Mouse (Mus musculus): ENCODE measurements around the gene Rin2.

The Rin2 gene

GRCm38 (mm10) chr2:145675142-145675755 is at the start of gene Rin2:
TSS of gene Rin2 (plus strand) at chr2:145675215.
- peak; percentile 37 for DNase-seq (ENCODE audit: extremely low spot score, low read depth, low spot score)

DNA sequence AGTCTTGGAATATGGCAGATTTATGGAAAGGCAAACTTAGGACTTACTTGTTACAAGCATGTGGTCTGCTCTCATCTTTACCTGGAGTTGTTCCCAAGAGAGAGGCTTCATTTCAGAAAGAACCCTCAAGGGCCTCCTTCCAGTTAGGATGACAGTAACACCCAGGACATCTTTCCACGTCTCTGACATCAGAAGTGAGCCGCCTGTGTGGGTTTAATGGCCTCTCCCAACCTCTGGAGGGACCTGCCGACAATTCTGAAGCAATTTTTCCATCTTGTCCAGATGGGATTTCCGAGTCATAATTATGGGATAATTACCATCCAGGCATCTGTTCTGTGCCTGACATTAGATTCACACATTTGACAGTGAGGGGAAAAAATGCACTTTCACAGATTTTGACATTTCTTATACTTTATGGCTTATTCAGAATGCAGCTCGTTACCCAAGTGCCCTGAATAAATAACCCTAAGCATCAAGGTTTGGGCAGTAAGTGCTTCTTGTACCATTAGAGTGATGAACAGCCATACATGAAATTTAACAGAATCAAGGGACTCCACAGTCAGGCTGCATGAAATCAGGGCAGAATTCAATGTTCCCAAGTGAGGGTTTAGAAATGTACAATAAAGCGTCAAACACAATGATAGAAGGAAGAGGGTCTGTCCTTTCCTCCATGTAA is 43.8 kb upstream of the Rin2 start:
- no peak for DNase-seq (ENCODE audit: extremely low spot score, low read depth, low spot score)

- no peak for DNase-seq (ENCODE audit: extremely low spot score, low read depth, low spot score)
Measured at GRCm38 (mm10) chr2:145631799-145632174, 43.2 kb upstream of the Rin2 start.

DNA sequence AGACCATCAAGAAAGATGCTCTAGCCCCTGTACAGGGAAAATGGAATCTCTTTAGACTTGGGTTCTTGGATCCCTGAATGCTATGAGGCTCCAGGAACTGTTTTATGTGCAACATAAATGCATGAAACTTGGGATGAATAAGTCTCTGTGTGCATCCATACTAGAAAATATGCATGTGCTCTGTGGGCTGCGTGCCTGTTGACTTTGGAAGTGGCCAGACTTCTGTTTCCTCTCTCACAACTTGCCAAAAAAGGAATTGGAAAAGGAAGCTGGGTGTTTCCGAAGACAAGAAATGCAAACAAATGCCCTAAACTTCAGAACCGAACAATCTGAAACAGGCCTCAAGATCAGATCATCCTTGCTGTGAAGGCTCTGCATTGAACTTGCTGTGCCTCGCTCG is 41.2 kb upstream of the Rin2 start:
- DNase-seq (ENCODE audit: extremely low spot score, low read depth, low spot score): no peak

DNA sequence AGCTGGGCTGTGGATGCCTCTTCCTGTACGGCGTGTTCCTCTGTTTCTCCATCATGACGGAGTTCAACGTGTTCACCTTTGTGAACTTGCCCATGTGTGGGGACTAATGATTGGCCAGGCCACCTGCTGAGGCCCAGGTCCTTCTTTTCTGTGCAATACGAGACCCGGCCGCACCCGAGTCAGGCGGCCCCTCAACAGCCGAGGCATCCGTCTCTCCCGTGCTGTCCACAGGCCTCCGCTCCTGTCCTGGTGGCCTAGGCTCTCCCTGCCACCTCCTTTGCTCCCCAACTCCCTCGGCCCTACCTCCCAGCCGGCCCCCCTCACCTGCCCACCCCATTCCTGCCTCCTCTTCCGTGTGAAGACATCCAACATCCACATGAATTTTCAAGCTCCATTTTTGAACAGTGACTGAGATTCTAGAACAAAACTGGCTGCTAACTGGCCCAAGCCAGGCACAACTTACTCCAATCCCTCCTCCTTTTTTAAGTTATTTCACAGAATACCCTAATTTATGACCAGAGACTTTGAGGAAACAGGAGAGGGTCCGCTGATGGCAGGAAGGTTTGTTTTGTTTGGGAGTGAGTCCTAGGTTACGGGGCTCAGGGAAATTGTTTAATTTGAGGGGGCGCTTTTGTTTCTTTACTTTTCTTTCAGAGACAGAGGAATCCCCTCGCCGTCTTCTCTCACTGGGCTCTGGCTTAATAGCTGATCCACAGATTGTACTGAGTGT is 34.6 kb upstream of the Rin2 start:
- no peak for DNase-seq (ENCODE audit: extremely low spot score, low read depth, low spot score)

DNA sequence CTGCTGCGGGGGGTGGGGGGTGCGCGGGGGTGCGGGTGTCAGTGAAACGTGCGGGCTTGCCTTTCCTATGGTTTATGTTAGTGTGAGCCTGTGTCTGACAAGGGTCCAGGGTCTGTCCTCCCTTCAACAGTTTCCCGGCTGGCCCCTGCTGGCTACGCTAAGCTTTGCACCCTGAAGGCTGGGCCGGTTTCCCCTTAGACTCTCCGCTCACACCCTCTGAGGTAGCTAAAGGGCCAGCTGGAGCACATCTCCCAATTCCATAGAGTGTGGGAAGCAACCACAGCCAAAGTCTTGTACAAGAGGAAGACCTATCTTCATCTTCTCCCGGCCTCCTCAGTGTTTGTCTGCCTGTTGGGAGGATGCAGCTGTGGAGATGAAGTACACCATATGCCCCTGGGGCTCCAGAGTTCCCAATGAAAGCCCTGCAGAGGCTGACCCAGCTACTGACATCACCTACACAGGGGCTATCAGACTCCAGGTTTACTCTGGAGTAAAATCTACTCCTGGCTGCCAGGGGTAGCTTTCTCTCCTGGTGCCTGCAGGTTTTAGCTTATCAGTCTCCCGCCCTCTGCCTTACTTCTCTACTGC is 19.5 kb upstream of the Rin2 start:
- no peak for DNase-seq (ENCODE audit: extremely low spot score, low read depth, low spot score)

DNA sequence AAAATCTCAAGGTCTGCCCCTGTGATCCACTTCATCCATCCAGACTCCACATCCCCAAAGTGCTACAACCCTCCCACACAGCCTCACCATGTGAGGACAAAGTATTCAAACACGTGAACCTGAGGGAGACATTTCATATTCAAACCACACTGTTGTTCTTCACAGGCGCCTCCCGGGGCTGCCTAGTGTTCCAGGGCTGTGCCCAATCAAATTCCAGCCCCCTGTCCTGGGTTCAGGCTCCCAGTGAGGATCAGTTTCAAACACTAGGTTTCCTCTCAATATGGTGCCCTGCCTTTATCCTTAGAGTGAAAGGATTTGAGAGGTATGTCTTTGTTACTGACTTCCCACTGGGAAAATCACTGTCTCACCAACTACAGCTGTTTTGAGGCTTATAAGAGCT is 18.9 kb upstream of the Rin2 start:
- no peak for DNase-seq (ENCODE audit: extremely low spot score, low read depth, low spot score)

GRCm38 (mm10) chr2:145656716-145657115 is 18.3 kb upstream of the Rin2 start:
- DNase-seq (ENCODE audit: extremely low spot score, low read depth, low spot score): no peak

GRCm38 (mm10) chr2:145661242-145661641 is 13.8 kb upstream of the Rin2 start:
- DNase-seq (ENCODE audit: extremely low spot score, low read depth, low spot score): no peak

DNA sequence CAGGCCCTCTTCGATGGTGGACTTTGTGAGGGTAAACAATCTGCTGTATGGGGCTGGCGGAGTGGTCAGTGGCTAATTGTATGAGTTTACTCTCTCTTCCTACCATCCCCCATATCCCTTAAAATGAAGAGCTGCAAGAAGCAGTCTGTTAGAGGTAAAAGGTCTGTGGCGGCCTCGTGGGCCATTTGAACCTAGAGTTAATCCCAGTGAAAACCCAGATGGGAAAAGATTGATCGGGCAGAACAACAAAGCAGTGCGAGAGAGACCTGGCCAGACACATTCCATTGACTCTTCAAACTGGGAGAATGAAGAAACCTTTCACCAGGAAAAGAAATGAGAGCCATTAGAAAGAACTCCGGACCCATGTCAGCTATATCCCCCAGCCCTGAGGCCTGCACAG is 11.1 kb upstream of the Rin2 start:
- DNase-seq (ENCODE audit: extremely low spot score, low read depth, low spot score): no peak

GRCm38 (mm10) chr2:145664311-145664710 is 10.7 kb upstream of the Rin2 start:
- no peak for DNase-seq (ENCODE audit: extremely low spot score, low read depth, low spot score)

DNA sequence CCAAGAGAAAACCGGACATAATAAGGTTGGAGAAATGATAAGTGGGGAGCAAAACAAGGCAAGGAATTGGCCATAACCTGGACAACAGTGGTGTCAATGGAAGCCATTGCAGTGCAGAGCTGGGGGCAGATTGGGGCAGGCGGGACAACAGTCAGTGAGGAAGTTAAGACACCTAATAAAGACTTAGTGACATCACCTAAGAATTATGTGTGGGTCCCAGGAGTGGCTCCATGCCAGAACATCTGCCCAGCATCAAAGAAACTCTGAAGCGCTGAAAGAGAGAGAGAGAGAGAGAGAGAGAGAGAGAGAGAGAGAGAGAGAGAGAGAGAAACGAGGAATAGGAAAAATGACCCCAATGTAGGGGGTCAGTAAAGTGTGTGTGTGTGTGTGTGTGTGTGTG is 6.9 kb upstream of the Rin2 start:
- no peak for DNase-seq (ENCODE audit: extremely low spot score, low read depth, low spot score)

- DNase-seq (ENCODE audit: extremely low spot score, low read depth, low spot score): no peak
Measured at GRCm38 (mm10) chr2:145670131-145670530, 4.9 kb upstream of the Rin2 start.

DNA sequence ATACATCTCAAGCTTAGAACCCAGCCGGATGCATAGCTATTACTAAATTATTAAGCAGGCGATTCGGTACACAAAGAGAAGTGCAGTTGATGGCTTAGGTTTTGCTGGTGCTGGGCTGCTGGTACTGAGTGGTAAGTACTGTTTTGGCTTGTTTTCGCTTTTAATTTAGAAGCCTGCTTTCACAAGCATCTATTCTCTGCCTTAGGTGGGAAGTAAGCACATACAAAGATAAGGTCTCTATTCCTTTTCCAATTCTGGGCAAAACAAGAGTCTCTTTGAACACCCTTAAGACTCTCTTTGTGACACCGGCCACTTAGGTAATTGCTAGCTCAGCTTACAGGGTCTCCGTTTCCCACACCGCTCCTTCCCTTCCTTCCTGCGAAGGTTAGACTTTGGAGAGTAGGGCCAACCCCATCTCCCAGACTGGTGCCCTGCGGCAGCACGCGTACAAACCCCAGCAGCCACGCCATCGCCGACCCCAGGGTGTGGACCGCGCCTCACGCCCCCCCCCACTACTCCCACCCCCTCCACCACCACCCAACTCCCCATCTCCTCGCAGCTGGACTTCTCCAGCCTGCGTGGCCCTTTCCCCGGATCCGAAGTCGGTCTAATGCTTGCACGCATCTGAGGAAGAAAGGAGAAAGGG is 396 bp upstream of the Rin2 start:
- DNase-seq (ENCODE audit: extremely low spot score, low read depth, low spot score): peak; percentile 3

DNA sequence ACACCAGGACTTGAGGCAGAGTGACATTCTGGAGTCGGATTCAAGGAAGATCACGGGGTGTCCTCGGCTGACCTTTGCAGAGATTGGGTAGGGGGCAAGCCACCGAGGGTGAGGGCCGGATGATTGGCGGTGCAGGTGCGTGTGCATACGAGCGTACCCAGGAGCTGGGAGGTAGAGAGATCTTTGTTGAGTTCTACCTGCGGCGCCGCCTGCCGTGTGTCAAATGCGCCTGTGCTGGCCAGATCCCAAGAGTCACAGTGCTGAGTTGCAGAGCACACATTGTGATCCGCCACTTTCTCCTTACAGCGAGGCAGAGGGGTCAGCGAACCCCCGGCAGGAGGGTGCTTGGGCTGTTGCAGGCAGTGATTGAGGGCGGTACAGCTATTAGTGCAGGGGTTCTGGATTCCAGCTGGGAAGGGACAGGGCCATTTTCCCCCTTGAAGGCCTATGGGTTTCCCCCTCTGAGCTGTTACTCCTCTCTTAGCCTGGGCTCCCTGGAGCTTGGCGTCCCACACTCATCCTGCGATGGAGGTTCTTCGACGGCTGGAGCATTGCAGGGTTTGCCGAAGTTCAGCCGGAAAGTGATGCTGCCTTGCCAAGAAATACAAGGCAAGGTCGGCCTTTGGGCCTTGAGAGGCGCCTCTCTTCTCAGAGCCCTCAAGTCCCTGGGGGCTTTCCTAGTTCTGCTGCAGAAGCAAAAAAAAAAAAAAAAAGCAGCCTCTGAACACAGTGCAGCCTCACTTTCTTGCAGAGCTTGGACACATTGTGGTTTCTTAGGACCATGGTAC is 935 bp downstream of the Rin2 start:
- no peak for DNase-seq (ENCODE audit: extremely low spot score, low read depth, low spot score)

DNA sequence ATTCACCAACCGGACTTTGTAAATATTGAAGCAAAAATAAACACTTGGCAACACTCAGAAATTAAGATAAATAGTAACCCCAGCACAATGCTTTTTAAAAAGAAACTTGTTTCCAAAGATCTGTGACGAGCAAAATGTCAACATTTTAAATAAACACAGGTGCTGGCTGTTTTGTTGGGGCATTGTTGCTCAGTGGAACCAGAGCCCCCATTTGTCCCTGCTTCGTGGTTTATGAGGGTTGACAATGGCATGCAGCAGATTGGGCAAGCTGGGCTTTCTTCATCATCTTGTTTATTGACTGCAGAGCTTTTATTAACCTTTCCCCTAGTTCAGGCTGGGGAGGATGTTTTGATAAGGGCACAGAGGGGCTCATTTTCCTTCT is 1.5 kb downstream of the Rin2 start:
- DNase-seq (ENCODE audit: extremely low spot score, low read depth, low spot score): no peak

DNA sequence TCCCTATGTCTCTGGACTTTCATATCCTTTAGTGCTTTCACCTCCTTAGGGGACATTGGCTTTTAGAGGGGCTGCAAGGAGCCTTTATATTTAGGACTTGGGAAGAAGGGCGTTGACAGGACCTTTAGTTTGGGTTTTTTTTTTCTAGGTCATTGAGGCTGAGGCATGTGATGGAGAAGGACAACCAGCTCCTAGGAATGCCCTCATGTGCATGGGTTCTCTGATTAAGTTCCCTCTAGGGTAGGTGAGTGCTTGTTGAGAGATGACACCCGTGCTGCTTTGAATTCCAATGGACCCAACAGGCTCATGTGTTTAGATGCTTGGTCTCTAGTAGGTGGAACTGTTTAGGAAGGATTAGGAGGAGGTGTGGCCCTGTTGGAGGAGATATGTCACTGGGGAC is 1.9 kb downstream of the Rin2 start:
- no peak for DNase-seq (ENCODE audit: extremely low spot score, low read depth, low spot score)

- DNase-seq (ENCODE audit: extremely low spot score, low read depth, low spot score): no peak
Measured at GRCm38 (mm10) chr2:145680141-145680540, 5.1 kb downstream of the Rin2 start.

DNA sequence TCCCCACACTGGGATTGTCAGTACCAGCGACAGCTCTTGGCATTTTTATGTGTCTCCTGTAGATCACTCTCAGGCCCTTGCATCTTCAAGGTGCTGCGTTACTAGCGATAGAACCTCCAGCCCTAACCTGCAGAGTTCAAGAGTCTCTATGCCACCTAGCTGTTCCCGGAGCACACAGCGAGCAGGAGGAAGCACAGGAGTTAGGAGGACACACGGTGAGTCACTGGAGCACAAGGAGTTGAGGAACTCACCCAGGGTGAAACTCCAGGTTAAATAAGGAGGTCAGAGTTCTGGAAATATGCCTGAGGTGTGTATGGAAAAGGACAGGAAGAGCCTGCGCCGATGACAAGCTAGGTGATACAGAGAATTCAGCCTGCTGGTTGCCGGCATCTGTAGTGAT is 5.7 kb downstream of the Rin2 start:
- no peak for DNase-seq (ENCODE audit: extremely low spot score, low read depth, low spot score)

DNA sequence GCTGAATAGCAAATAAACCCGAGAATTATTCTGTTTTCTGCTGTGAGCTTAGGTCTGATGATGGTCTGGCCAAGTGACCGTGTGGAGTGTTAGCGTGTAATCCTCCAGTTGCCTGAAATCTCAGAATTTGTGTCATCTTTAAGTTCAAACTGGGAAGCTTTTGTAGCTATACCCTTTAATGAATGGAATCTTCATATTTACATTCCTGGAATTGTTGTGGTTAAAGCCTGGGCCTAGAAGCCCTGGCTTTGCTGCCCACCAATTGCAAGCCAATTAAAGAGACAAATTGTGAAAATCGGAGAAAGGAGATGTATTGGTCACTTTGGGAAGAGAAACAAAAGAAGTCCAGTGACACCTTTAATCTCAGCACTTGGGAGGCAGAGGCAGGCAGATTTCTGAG is 6.6 kb downstream of the Rin2 start:
- no peak for DNase-seq (ENCODE audit: extremely low spot score, low read depth, low spot score)

- DNase-seq (ENCODE audit: extremely low spot score, low read depth, low spot score): no peak
Measured at GRCm38 (mm10) chr2:145682924-145683323, 7.9 kb downstream of the Rin2 start.

Measured in hindlimb bud, embryonic 11.5 days (tissue).